Mouse (Mus musculus) left cerebral cortex, adult 11 months (tissue): ENCODE measurements around the gene Pecam1.

Source experiments
- DNase-seq: peaks from one replicate; pipeline ENCODE4 v3.0.0; 2022; ENCODE audit warnings: low spot score

Pecam1 gene

DNA sequence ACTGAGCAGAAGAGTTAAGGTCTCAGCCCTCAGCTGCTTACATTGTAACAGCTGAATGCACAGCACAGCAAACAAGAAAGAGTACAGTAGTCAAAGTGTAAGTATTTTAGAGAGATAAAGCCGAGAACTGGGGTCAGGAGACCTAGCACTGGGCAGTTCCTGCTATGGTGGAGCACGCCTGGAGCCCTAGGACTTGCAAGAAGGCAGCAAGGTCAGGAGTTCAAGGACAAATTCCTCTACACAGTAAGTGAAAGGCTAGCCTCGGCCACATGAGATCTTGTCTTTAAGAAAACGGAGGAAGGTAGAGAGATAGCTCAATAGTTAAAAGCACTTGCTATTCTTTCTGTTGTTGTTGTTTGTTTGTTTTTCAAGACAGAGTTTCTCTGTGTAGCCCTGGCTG is 57.5 kb downstream of the Pecam1 start:
- no peak for DNase-seq

DNA sequence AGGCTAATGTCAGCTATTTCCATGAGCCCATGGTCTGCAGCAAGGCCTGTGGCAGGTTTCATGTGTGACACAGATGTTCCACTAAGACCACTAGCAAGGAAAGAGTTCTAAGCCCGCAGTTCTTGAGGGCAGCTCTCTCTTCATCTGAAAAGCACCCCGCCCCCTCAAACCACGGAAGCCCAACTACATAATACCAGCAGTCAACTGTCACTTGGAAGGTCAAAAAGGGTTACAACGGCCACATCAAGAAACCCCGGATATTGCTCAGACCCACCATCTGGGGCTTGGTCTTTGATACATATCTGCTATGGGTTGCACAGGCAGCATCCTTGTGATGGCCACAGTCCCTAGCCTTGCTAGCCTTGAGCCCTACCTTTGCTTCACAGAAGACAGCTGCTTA is 62.1 kb downstream of the Pecam1 start:
- DNase-seq: no peak

DNA sequence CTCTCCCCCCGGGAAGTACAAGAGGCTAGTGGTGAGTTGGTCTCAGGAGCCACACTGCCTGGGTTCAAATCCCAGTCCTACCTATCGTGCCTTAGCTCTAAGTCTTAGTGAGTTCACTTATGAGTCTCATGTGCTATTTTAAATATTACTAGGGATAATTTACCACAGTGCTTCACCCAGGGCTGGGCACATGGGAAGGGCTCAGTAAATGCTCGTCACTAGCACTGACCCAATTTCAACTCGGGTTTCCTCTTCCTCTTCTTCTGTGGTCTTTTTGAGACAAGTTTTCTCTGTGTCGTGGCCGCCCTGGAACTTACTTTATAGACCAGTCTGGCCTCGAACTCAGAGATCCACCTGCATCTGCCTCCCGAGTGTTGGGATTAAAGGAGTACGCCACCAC is 63.1 kb downstream of the Pecam1 start:
- DNase-seq: no peak

- no peak for DNase-seq
These were observed 66.4 kb downstream of the Pecam1 start for GRCm38 (mm10) chr11:106684027-106684426.

GRCm38 (mm10) chr11:106683345-106683744 is 67.1 kb downstream of the Pecam1 start:
- no peak for DNase-seq

DNA sequence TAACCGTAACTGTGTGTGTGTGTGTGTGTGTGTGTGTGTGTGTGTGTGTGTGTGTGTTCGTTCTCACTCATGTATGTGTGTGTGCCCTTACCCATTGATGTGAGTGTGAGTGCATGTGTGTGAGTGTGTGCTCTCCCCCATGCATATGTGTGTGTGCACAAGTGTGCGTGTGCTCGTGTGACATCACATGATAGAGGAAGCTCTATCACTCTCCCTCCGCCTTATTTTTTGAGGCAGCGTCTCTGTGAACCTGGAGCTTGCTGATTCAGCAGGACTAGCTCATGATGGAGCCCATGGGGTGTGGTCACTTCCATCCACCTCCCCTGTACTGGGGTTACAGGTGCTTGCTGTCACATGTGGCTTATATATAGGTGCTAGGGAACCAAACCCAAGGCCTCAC is 69.3 kb downstream of the Pecam1 start:
- DNase-seq: no peak

DNA sequence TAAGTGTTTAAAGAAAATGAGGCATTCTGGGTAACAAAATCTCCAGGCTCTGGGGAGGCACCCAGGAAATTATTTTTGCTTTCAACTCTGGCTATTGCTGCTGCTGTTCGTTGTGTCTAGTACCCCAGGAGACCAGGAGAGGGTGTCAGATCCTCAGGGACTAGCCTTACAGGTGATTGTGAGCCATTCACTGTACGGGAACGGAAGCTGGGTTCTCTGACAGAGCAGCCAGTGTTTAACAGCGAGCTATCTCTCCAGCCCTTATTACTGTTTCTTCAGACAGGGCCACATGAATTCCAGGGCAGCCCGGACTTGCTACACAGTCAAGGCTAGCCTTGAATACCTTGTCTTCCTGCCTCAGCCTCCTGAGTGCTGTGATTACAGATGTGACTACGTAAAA is 70.6 kb downstream of the Pecam1 start:
- DNase-seq: no peak

DNA sequence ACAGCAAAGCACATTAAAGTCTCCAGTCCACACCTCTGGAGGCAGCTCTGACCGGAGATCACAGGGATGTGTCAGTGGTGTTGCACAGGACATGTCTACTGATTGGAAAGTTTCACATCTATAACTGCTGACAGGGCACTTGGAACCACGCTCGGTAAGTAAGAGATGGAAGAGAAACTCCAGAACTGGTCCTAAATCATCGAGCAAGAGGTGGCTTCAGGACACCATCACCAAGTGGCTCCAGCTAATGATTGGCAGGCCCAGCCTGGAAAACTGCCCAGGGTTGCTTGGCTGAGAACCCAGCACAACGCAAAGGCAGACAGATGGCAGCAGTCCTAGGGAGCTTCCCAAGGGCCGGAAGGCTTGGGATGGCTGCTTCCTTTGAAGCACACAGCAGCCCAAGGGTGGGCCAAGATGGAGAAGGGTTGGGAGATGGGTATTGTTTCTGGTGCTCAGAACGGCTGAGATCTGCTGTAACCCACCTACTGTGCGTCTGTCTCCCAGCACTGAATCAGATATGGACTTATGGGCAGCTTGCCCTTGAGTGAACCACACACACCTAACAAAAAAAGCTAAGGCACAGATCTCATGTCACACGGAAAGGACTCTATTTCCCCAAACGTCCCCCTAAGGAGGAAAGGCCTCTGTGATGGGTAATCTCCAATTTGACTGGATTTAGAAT is 72.4 kb downstream of the Pecam1 start:
- peak; percentile 37 for DNase-seq

- no peak for DNase-seq
These were observed 73.1 kb downstream of the Pecam1 start for GRCm38 (mm10) chr11:106677331-106677730.

- no peak for DNase-seq
These were observed 74.6 kb downstream of the Pecam1 start for GRCm38 (mm10) chr11:106675875-106676274.

DNA sequence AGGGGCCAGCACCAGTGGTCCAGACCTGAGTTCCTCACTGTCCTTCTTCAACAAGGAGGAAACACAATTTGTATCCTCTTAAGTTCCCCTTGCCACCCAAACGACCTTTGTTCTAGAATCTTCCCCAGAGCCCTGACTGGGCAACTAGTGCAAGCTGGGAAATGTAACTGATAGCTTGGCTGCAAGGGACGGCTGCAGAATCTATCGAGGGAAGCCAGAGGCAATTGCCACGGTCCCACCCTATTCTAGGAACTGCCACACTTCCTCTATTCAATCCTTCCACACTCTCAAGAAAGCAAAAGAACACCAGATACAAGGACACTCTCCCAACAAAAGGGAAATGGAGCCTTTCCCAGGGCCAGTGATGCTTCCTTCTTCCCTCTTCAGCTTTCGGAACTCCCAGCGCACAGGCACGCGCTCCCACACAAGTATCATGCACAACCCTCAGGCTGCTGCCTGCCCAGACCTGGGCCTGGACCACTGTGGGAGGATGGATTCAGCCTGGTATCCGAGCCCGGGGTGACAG is 75.2 kb downstream of the Pecam1 start:
- DNase-seq: no peak

DNA sequence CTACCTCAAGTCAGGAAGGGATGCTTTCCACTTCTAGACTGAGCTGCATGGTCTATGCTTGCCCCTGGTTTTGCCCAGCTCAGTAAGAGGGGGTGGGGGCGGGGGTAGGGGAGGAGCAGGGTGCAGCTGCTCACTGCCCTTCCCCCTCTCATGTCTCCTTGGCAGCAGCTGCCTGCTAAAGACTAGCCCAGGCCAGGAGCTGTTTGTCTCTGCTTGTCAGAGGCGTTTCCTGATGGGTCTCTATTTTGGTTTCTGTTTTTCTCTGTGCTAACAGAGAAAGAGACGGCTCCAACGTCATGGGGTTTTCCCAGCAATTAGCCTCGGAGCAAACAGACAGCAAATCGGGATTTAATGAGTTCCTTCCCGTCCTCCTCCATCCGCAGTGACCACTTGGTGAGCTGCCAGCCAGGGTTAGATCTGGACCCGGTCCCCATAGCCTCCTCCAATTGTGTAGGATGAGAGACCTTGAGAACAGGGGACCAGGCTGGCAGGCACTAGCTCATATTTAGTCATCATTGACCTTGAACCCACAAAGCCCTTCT is 75.7 kb downstream of the Pecam1 start:
- peak; percentile 36 for DNase-seq

GRCm38 (mm10) chr11:106673727-106674611 is 76.5 kb downstream of the Pecam1 start:
- DNase-seq: no peak

GRCm38 (mm10) chr11:106672919-106673505 is 77.4 kb downstream of the Pecam1 start:
- DNase-seq: no peak

DNA sequence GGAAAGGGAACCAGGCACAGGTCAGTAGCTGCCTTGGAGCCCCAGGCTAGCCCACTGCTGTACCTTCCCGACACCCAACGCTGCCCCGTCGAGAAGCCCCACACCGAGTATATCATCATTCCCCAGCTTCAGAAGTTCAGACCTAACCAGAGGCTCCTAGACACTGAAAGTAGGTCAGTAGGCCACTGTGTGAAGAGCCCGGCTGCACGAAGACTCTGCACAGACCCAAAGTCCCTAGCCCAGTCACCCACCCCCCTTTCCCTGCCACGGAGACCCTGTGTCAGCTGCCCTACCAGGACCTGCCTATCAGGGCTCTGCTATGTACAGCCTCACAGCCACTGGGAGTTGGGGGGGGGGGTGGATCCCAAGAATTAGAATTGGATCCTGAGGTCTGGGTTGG is 78.6 kb downstream of the Pecam1 start:
- DNase-seq: no peak

GRCm38 (mm10) chr11:106670951-106671478 is 79.4 kb downstream of the Pecam1 start:
- DNase-seq: no peak

GRCm38 (mm10) chr11:106670266-106670665 is 80.2 kb downstream of the Pecam1 start:
- DNase-seq: no peak

GRCm38 (mm10) chr11:106669873-106670173 is 80.6 kb downstream of the Pecam1 start:
- no peak for DNase-seq

DNA sequence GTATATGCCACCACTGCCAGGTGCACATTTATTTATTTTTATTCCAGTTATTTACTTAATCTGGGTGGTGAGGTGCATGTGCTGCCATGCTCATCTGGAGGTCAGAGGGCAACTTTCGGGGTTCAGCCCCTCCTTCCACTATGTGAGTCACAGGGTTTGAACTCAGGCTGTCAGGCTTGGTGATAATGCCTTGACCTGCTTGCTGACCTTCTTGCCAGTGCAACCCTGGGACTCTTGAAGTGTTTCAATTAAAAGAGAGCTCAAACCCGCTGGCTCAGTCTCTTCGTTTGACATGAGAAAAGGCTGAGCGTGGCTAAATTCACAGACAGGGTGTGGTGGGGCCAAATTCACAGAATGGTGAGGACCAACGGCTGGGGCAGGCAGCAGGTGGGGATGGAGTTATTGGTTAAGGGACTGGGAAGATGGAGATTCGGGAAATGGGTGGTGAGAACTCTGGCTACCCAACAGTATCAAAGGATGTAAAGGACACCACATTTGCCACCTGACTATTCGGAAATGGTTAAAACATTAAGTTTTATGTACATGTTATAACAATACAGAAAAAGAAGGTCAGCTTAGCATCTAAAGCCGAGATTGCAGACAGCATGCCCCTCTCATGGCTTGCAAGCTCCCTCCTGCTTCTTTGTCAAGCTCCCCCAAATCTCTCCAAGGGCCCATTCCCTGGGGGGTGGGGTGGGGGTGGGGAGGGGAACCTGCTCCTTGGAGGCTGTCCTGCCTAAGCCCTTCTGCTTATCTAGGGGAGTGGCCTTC is 81.1 kb downstream of the Pecam1 start:
- DNase-seq: no peak

GRCm38 (mm10) chr11:106668336-106668735 is 82.1 kb downstream of the Pecam1 start:
- no peak for DNase-seq

- no peak for DNase-seq
These were observed 82.6 kb downstream of the Pecam1 start for GRCm38 (mm10) chr11:106667855-106668254.
